Mouse (Mus musculus) 416B (cell line): ENCODE data around the gene Asic2.

Experiments used
- DNase-seq: peaks from one replicate; pipeline ENCODE4 v3.0.0; 2011; ENCODE audit warnings: low read depth

Gene Asic2

DNA sequence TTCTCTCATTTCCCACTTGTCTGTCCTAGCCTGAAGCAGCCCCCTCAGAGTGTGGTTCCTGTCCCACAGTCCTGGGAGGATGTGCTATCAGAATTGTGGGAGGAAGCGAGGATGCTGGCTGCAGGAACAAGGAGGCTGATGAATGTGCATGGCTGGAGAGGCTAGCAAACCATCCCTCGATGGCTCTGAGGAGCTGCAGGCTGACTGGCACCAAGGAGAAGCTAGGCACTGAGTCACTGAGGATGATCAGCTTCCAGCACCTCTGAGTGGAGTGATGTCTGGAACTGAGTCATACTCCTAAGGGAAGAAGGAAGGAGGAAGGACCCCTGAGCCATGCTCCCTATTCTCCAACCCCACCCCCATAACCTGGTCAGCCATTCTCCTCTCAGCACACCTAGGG is 246.2 kb downstream of the Asic2 start:
- DNase-seq, result no peak

DNA sequence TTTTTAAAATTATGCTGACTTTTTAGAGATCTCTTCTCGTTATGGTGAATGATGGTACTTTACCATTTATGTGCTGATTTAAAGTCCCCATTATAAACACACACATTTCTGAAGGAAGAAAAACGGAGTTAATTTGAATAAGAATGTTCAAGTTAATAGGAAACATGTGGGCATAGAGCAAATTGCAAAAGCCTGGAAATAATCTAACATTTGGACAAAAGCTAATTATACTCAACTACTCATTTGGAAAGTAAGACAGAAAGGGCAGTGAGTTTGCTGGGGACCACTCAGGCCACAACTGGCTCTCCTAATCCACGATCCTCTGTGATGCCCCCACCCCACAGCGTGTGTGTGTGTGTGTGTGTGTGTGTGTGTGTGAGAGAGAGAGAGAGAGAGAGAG is 253.5 kb downstream of the Asic2 start:
- no peak for DNase-seq

DNA sequence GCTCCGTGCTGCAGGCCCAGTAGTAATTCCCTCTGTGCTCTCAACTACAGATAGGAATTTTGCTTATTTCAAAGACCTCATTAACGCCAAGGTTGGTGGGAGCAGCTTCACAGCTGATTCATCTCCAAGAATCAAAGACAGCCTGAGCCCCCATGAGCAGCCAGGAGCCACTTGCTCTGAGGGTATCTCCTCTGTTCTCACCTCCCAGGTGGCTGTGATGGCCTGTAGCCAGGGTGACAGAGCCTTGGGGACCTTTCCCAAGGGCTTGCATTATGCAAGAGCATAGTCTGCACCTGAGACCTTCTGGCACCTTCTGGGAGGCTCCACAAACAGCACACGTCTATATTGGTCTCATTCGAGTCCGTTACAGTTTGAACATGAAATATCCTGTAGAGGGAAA is 261.3 kb downstream of the Asic2 start:
- DNase-seq, result no peak

DNA sequence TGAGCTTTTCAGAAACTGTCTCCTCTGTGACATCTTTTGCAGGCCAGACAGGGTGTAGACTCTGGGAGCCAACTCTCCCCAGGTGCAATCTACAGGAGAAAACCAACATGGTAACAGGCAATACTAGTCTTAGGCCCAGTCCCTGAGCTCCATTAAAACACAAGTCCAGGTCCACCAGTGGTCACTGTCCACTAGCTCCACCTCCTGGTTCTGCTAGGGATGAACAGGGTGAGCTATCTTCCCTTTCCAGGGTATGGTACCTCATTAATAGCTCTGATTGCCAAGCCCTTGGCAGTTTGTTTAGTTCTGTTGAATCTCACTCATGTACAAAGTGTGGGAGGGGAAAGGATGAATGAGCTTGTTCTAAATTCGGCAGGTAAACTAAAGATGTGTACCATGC is 270.2 kb downstream of the Asic2 start:
- DNase-seq, result peak; percentile 4

DNA sequence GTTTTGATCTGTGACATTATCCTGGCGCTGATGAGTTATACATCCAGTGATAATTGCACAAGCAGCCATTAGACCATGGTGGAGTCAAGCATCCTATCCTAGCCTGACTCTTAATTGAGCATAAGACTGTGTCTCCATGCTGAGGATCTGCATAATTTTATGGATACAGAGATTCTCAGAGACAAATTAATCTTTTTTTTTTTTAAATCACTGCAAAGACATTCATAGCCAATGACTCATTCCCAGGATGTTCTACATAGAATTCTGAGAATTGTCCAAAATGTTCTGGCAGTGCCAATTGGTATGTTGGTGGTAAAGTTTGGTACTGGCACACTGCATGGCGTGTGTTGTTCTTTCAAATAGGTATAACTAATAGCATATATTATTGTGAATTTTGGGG is 272.8 kb downstream of the Asic2 start:
- DNase-seq, result no peak

DNA sequence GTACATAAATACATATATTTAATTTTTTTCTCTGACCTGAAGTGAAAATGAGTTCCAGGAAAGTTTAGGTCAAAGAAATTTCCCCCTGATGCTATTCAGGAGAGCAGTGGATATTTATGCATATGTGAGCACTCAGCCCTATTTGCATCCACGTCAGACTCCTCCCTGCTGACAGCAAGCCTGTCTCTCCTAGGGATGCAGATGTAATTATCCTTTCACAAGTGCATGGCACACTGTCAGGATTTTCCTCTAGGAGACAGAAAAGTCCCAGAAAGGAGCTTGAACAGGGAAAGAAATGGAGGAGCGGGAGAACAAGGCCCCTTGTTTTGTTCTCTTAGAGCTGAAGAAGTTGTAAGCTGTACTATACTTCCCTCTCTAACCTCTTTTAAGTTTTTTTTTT is 287.7 kb downstream of the Asic2 start:
- no peak for DNase-seq

DNA sequence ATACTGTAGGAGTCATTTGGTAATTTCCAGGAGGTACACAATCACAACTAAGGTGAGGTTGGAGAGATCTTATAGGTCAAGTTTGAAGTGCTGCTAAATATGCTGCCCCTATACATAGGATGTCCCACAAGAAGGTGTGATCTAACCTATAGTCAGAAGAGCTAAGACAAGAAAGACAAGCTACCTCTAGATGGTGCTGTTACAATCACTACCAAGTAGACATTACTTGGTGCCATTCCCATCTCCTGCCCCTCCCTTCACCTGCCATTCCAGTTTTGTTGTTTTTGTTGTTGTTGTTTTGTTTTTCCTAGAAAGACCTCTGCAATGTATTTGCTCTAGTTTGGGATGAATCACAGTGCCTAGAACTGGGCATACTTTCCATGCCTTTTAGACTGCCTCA is 296.5 kb downstream of the Asic2 start:
- DNase-seq, result peak; percentile 16

DNA sequence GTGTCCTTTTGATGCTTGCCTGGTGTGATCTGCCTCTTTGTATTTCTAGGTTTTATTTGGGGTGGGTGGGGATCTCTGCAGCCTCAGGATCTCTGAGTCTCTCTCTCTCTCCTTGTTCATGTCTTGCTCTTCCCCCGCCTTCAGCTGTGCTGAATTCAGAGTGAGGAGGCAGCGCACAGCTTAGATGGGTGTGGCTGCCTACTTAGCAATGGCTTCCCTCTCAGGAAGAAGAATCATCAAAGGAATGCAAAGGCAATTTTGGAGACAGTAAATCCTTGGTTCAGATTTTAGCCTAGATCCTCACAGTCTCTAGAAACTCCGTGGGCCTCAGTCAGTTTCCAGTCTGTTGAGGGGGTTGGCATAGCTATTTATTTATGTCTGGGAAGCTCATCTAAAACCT is 297.8 kb downstream of the Asic2 start:
- DNase-seq, result no peak

DNA sequence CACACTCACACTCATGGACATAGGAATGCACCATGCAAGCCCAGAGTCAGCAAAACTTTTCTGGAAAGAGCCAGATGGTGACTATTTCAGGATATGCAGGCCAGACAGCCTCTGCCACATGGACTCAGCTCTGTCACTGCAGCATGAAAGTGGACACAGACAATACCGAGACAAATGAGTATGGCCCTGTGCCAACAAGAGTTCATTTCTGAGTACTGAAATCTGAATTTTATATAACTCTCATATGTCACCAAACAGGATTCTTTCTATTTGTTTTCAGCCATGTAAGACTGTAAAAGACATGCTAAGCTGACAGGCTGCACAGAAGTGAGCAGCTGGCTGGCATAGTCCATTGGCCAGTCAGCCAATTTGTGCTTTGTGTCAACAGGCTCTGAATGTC is 309.4 kb downstream of the Asic2 start:
- DNase-seq, result no peak

DNA sequence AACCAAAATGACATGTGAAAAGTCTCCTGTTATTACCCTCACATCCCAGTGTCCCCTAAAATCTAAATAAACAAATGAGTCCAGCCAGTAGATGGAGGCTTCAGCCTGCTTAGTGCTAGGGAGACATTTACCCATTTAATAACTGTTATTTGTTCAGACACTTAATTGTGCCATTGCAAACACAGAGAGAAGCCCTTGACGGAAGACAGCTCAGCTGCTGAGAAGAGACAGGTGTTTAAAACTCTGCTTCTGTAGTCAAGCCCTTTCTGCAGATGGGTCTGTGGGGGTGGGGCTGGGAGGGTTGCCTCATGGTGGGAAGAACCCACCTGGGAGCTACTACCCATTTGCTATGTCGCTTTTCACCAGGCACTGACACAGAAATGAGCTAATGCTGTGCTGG is 311.1 kb downstream of the Asic2 start:
- DNase-seq, result no peak

DNA sequence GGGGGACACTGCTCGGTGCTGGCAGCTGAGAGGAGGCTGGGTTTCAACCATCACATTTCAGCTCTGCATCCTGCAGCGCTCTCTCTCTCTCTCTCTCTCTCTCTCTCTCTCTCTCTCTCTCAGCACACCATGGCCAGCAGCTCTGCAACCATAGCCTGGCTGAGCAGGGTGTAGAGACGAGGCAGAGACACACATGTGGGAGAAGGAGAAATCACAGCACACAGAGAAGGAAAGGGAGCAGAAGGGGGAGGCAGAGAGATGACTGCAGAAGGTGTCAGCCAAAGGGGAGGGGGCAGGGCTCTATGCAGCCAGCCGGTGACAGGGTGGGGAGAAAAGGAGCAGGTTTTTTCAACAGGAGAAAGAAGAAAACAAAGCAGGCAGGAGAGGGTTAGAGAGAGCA is 320.4 kb downstream of the Asic2 start:
- DNase-seq, result no peak

DNA sequence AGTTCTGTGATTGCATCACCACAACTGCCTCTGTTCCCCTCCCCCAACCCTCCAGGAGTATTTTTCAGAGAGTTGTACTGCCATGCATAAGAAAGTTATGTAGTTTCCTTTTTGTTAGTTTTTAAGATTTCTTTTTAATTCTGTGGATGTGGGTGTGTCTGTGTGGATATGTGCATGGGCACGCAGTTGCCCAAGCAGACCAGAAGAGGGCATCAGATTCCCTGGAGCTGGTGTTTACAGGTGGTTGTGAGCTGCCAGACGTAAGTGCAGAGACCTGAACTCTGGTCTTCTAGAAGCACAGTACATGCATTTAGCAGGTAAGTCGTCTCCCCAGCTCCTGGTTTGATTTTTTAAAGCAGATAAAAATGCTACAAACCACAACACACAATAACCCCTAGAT is 322.7 kb downstream of the Asic2 start:
- DNase-seq, result peak; percentile 1

DNA sequence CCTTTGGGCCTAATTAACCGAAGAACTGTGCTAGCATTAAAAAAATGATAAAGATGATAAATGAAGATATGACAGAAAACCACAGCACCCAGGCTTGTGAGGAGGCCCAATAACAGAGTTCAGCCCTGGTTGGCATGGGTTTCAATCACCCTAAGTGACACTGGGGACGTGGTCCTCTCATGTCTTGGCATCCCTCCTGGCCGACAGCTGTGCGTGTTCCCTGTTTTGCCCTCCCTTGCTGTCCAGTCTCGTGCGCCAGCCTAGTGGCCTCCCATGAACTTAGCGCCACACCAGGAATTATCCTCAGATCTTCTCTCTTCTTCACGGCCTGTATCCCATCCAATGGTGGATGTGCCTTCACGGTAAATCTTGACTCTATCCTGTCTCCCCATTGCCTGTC is 331.9 kb downstream of the Asic2 start:
- DNase-seq, result no peak

DNA sequence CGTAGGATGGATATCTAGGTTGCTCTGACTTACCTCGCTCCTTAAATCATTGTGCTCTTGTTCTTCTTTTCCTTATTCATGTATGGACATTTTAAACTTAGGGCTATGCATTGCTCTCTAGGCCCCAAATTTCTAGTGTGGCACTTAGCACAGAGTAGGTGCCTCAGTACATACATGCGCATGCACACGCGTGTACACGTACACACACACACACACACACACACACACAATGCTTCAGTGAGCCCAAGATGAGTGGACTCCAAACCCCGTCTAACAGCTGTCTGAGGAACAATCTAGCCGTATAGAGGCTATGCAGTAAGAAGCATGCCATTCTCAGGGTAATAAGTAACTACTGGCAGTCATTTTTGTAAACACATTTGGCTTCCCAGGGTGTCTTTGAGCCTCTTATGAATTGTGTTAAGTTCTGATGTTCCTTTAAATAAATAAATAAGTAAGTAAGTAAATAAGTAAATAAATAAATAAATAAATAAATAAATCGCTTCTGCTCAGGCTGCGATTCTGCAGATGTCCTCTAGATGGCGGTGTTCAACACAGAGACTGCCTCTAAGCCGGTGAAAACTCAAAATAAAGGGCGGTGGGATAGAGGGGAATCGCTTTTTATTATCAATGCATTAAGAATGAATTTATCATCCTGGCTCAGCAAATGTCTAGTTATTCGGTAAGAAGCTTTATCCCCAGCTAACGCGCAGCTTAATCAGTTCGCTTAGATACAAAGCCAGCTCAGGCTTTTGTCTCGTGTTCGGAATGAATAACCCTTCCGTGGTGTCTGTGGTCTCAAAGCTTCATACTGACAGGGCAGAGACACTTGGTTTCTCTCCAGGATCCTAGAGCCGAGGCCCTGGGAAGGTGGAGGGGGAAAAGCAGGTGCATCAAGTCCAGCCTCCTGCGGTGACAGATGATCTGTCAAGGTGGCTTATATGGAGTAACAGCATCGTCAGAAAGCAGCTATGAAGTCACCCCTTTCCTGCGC is 333.6 kb downstream of the Asic2 start:
- peak; percentile 49 for DNase-seq

DNA sequence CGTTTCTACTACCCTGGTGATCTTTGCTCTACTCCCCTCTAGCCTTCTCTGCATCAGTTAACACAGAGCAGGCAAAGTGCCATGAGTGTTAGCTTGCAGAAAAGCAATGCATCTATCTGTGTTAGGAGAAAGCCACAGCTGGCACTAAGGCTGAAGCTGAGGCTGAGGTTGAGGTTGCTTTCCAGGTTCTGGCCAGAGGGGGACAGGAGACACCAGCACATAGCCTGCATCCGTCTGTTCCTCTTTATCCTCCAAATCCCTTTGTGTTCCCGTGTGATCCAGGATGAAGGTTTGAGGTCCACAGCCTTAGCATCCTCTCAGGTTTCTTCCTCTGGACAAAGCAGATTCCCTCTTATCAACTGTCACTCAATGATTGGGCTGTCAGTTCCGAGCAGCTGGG is 343.1 kb downstream of the Asic2 start:
- no peak for DNase-seq

DNA sequence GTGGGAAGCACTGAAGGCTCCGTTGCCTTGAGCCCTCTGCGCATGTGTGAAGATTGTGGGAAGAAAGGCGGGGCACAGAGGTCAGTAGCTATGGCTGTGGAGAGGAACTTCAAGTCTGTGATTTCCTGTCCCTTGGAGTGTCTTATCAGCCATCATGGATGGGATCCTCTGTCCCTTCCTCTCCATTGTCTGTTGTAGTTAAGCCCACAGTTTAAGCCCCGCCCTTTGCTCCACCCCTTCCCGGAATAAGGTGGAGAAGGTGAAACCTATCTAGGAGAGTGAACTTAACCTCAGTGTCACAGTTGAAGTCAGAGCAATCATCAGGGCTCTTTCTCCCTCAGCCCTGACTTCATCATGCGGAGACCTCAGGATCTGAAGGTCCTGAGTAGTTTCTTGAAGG is 347.7 kb downstream of the Asic2 start:
- no peak for DNase-seq

DNA sequence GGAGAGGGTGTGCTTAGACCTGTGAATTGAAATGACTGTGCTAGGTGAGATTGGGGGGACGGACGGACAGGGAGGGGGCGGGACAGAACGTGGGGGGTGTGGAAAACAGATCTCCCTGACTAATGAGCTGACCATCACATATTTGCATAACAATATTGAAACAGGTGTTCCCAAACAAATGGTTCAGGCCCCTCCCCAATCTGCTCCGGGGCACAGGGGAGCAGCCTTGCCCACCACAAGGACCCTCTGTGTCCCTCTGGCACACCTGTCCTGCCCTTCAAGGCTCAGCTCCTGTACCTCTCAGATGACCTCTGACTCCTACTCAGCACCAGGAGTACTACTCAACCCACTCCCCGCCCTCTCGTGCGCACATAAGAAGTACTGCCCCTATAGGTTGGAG is 351.8 kb downstream of the Asic2 start:
- no peak for DNase-seq

DNA sequence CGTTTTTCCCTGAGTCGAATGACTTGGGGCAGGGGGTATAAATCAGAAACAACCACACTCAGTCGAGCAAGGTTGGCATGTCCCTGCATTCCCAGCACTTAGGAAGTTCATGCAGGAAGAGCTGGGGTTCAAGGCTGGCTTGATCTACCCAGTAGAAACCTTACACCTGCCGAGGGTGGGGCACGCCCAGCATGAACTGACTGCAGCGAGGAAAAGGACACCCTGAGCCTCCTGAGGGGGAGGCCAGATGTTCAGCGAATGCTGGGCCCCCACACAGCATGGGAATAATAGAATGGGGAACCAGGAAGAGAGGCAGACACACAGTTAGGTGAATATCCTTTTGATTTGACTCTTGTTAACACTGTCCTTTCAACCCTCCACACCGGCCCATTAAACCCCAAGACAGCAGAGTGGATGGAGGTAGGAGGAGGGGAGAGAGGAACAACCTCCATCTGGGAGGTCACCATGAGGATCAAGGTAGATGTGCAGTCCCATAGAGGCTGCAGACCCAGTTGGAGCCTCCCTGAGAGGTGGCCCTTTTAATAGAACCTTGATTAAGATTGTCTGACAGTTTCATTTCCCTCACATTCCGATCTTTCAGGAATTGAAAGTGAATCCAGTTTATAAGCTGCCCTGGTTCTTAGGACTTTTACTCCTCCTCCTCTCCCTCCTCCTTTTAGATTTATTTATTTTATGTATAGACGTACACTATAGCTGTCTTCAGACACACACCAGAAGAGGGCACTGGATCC is 354.2 kb downstream of the Asic2 start:
- no peak for DNase-seq

DNA sequence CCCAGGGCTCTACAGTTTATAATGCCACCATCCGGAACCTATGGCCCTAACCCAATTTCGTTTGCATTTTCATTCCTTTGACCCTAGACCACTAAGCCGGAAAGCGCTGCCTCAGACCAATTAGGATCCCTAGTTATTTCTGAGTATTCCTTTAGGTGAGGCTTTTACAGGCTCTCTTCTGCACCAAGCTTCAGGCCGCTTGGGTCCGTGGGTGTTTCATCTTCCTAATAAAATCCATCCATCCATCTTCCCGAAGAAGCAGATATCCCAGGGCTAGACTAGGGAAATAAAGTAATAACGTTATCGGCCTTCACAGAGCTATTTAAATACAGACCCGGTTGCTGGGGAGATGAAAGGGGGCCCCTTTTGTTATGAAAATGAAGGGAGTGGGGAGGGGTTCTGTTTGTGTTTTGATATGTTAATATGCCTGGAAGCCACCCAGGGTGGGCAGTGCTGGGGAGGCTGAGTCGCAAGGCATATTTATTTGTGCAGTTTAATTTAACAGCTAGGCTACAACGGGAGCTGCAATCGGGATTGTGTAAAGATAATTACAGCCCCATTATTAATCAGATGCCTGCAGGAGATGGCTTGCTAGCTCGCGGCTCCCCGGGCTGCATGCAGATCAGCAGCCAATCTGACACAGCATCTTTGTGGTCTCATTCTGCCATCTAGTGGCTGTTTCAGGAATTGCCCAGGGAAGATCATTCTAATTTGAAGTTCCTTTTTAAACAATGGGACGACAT is 355.3 kb downstream of the Asic2 start:
- DNase-seq, result peak; percentile 79

DNA sequence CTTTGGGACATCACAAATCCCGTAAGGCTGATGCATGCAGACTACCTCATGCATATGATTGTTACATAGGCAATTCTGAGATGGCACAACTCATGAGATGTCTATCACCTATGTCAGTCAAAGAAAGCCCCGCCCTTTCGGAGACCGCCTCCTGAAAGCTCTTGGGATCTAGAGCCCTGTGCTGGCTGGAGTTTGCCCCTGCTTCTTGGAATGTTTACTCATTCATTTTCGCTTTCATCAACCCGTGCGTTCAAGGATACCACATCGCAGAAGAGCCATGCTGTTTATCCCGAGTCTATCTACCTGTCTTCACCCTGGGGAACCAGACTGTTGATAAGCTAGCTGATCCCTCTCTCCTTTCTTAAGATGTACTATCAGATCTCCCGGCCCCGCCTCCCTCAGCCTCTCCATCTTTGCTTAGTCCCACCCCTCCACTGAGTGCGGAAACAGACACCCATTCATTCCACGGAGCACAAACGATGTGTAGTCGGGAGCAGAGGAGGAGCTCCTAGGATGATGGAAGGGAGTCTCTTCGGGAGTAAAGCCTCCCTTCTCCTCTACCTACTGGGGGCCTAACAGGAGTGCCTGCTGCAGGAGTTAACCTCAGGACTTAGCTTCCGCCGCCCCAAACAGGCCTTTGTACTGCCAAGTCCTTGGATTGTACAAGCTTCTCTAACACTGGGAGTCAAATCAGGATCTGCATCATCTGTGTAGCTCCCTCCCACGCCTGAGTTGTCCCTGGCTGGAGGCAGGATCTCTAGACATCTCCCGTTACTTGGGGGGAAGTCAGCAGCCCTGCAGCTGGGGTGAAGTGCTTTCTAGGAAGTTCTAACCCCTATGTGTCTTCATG is 356.1 kb downstream of the Asic2 start:
- no peak for DNase-seq

DNA sequence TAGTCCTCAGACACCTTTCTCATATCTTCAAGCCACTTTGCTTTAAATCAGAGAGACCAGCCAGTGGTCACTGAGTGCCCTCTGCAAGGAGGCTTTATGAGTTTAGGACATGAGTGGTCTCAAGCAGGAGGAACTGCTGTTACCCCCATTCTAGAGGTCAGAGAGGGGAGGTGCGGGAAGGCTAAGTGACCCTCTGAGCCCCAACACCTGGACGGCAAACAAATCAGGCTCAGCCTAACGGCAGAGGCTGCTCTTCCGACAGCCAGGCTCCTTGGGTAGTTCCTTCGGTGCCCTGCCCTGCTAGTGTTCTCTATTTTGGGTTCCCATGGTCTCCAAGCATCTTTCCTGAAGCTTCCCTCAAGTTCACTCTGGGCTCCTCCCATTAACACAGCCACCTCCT is 357.8 kb downstream of the Asic2 start:
- DNase-seq, result no peak

DNA sequence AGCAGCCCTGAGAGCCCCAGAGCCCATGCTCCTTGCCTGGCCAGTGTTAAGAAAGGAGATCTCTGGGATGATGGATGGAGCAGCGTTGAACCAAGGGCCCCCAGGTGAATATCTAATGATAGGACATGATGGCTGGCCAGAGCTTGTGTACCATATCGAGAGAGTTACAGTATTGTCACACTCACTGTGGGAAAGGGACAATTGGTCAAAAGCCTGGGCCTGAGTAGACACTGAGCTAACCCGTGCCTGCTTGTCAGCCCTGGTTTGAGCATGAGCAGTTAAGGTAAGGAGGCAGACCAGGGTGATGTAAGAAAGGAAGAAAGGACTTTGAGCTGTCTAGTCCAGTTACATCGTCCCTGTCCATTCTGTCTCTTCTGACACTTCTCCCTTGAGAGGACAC is 365.3 kb downstream of the Asic2 start:
- no peak for DNase-seq
